Mouse (Mus musculus) embryonic facial prominence, embryonic 12.5 days (tissue): ENCODE results near the gene 1700042G07Rik. TPM values are rescaled to one million over a fixed set of nuclear protein-coding genes. Genes with fewer than 3 reads are reported as not detected.

Experiments
- ATAC-seq: fragments of 200-750 bp; cut with Nextera tagmentation; 2 replicates; pipeline ENCODE4 v1.8.0; 2017; ENCODE audit not compliant: insufficient number of reproducible peaks, insufficient read depth, low FRiP score, low TSS enrichment
- H3K27ac ChIP-seq: fragments of 300-500 bp; sonication (generic); 2 replicates; pipeline ENCODE4 v1.5.1; 2016; ENCODE audit warnings: mild to moderate bottlenecking
- H3K27me3 ChIP-seq: fragments of 300-500 bp; sonication (generic); 2 replicates; pipeline ENCODE4 v1.6.1; 2016; ENCODE audit warnings: mild to moderate bottlenecking, moderate library complexity
- H3K36me3 ChIP-seq: fragments of 300-500 bp; sonication (generic); 2 replicates; pipeline ENCODE4 v1.6.1; 2016; ENCODE audit warnings: mild to moderate bottlenecking
- H3K4me1 ChIP-seq: fragments of 300-500 bp; sonication (generic); 2 replicates; pipeline ENCODE4 v1.6.1; 2016
- H3K4me2 ChIP-seq: fragments of 300-500 bp; sonication (generic); replicated peaks from 2 replicates; pipeline ENCODE4 v1.6.1; 2016; ENCODE audit warnings: mild to moderate bottlenecking, moderate library complexity
- H3K4me3 ChIP-seq: fragments of 300-500 bp; sonication (generic); 2 replicates; pipeline ENCODE4 v1.5.1; 2016; ENCODE audit warnings: mild to moderate bottlenecking
- H3K9ac ChIP-seq: fragments of 300-500 bp; sonication (generic); 2 replicates; pipeline ENCODE4 v1.6.1; 2016; ENCODE audit warnings: mild to moderate bottlenecking, moderate library complexity
- H3K9me3 ChIP-seq: fragments of 300-500 bp; sonication (generic); 2 replicates; pipeline ENCODE4 v1.6.1; 2016; ENCODE audit warnings: mild to moderate bottlenecking, moderate library complexity
- WGBS: fragments of 180-500 bp; shearing (Covaris S2); methylation state at CpG from one replicate; pipeline ENCODE4 v1.1.7; 2016; 5-methylcytosine and 5-hydroxymethylcytosine counted together
- polyA plus RNA-seq: library from polyadenylated mRNA; unstranded; fragments of >200 nt; fragmentation: Nextera tagmentation; extraction: Ambion mirVana; gene quantifications from 2 replicates; pipeline ENCODE4 v1.2.1, GENCODE M21; 2016

The 1700042G07Rik gene
- polyA plus RNA-seq, 1 experiment from 2014 or later: not detected

- H3K4me2 ChIP-seq: no peak overlapping the region
- H3K36me3 ChIP-seq: peaks cover 11% of the 10 kb centered on the region; the same call in 1 of the 2 replicates
- H3K9ac ChIP-seq: no peak overlapping the region
- no peaks in the 10 kb centered on the region for H3K9me3 ChIP-seq
- no peak overlapping the region for H3K4me3 ChIP-seq
- H3K4me1 ChIP-seq: peaks cover 15% of the 10 kb centered on the region
- no peaks in the 10 kb centered on the region for H3K27me3 ChIP-seq
- WGBS: 92% methylated on average over 2 of the region's 2 CpGs
- ATAC-seq: no peak
- H3K27ac ChIP-seq: no peak overlapping the region
Observed at GRCm38 (mm10) chr4:116164759-116165554, 8.2 kb upstream of the 1700042G07Rik start.

DNA sequence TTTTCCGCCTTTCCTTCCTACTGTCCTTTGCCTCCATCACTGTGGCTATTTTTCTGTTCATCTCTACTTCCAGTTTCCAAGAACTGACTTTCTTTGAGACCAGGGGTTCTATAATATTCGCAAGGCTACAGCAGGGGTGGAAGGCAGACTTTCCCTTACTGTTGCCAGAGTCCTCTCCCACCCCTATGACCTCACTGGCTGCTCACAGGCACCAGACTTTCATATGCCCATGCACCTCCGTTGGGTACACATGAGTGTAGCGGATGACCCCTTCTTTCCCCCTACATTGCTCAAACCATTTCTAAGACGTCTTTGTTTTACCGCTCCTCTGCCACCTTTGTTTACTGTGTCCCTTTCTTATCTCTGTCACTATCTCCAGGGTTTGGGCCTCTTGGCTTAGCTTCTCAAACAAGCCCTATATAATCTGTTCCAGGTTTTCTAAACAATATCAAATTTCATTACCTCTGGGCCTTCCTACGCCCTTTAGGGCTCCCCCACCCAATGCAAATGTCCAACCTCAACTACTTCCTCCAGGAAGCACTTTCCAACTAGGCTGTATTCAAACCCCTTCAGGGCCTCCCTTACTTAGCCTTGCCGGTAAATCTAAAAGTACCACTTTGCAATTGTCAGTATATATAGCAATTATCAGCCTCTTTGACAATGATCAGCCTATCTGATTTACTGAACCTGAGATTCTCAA, 7.3 kb upstream of the 1700042G07Rik start:
- no peak overlapping the region for H3K4me3 ChIP-seq
- 36% methylated on average over 8 of the region's 8 CpGs for WGBS
- no peaks in the 10 kb centered on the region for H3K9me3 ChIP-seq
- H3K9ac ChIP-seq: no peak overlapping the region
- H3K4me2 ChIP-seq: no peak overlapping the region
- ATAC-seq: no peak
- no peak overlapping the region for H3K27ac ChIP-seq
- peaks cover 15% of the 10 kb centered on the region for H3K4me1 ChIP-seq
- H3K27me3 ChIP-seq: no peaks in the 10 kb centered on the region
- peaks cover 3% of the 10 kb centered on the region; the same call in 1 of the 2 replicates for H3K36me3 ChIP-seq

DNA sequence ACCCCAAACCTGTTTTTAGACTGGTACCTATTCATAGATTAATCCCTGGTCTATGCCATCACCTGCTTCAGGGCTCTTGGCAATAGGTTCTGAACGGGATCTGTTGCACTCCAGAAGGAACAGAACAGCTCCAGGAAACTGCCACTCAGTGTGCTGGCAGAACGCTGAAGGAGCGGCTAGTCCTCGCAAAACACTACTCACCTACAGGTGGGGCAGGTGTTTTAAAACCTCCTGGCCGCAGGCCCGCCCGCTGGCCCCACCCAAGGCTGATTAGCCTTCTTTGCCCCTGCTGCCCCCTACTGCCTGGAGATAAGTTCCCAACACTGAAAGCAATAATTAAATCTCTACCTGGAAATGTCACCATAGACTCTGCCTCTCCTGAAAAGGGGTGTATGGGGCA, 5.8 kb upstream of the 1700042G07Rik start, which contains the start of gene Tspan1:
Tspan1 (minus strand) TSS at position 198 of the 400 bp plus-strand sequence.
- H3K4me1 ChIP-seq: peaks cover 15% of the 10 kb centered on the region
- H3K9ac ChIP-seq: no peak within 1 kb of the TSS
- WGBS: 30% methylated on average over 7 of the region's 7 CpGs
- H3K27ac ChIP-seq: no peak within 1 kb of the TSS
- no peak for ATAC-seq
- no peak within 1 kb of the TSS for H3K4me3 ChIP-seq
- no peaks in the 10 kb centered on the region for H3K9me3 ChIP-seq
- H3K27me3 ChIP-seq: no peaks in the 10 kb centered on the region
- no peaks in the 10 kb centered on the region for H3K36me3 ChIP-seq
- no peak within 1 kb of the TSS for H3K4me2 ChIP-seq

- no peak overlapping the region for H3K27ac ChIP-seq
- 84% methylated on average over 7 of the region's 8 CpGs for WGBS
- no peak overlapping the region for H3K9ac ChIP-seq
- H3K27me3 ChIP-seq: no peaks in the 10 kb centered on the region
- H3K4me3 ChIP-seq: no peak overlapping the region
- H3K4me2 ChIP-seq: no peak overlapping the region
- H3K4me1 ChIP-seq: peaks cover 15% of the 10 kb centered on the region
- no peak for ATAC-seq
- H3K9me3 ChIP-seq: no peaks in the 10 kb centered on the region
- no peaks in the 10 kb centered on the region for H3K36me3 ChIP-seq
Observed at GRCm38 (mm10) chr4:116168617-116169352, 4.4 kb upstream of the 1700042G07Rik start.

DNA sequence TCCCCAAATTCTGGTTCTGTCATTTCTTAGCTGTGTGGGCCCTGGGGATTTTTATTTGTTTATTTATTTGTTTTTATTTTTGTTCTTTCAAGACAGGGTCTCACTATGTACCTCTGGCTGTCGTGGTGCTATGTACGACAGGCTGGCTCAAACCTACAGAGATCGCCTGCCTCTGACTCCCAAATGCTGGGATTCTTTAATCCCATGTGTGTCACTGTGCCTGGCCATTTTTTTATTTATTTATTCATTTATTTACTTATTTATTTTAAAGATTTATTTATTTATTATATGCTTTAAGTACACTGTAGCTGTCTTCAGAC, 3.9 kb upstream of the 1700042G07Rik start:
- Histone ChIP-seq H3K4me1 (peaks cover 18% of the 10 kb centered on the region), H3K9ac (no peak overlapping the region), H3K27me3 (no peaks in the 10 kb centered on the region), H3K9me3 (no peaks in the 10 kb centered on the region), H3K27ac (no peak overlapping the region), H3K4me3 (no peak overlapping the region), H3K4me2 (no peak overlapping the region), H3K36me3 (no peaks in the 10 kb centered on the region)
- ATAC-seq: no peak
- 67% methylated on average over 3 of the region's 3 CpGs for WGBS

DNA sequence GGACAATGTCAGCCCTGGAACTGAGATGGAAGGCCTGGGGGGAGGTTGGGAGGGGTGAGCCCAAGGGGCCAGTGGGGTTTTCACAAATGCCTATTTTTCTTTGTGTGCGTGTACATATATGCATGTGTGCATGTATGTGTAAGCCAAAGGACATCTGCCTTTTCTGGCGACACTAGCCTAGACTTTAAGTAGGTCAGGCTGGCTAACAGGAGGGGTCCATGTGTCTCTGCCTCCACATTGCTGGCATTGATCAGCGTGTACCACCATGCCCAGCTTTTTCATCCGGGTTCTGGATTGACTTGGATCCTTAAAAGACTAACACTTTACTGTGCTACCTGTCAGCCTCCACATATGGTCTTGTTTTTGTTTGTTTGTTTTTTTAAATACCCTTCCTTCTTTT, 580 bp downstream of the 1700042G07Rik start:
- Histone ChIP-seq H3K9me3 (no peaks in the 10 kb centered on the region), H3K9ac (no peak overlapping the region), H3K36me3 (no peaks in the 10 kb centered on the region), H3K4me2 (no peak overlapping the region), H3K4me1 (peaks cover 24% of the 10 kb centered on the region), H3K4me3 (no peak overlapping the region), H3K27me3 (no peaks in the 10 kb centered on the region), H3K27ac (no peak overlapping the region)
- ATAC-seq: no peak
- WGBS: 74% methylated on average over 4 of the region's 4 CpGs

DNA sequence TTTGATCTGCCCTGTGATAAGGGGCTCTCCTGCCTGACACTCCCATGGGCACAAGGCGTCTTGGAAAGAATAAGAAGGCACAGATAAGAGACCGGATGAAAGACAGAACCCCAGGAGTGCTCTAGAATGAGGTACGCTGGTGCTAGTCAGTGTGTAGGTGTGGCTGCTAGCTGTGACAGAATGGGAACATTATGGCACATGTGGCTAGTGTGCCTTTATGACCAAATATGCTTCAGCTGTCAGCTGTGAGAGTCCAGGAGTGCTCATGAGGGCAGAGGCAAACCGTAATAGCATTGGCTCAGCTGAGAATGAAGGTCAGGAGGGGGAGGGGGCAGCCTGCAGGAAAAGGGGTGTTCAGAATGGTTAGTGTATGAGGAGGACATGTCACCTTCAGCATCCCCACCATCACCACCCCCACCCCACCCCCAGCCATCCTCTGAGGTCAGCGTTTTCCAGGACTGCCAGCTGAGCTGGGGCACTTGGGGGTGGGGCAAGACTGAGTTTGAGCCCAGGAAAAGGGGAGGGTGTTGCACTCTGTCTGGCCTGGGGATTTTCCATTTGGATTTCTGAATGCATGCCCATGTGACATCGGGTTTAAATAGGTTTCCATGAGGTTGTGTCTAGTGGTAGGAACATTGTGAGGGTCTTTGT, 1.4 kb downstream of the 1700042G07Rik start:
- Histone ChIP-seq H3K27me3 (no peaks in the 10 kb centered on the region), H3K9ac (no peak overlapping the region), H3K27ac (no peak overlapping the region), H3K36me3 (no peaks in the 10 kb centered on the region), H3K4me1 (peaks cover 24% of the 10 kb centered on the region), H3K4me2 (no peak overlapping the region), H3K4me3 (no peak overlapping the region), H3K9me3 (no peaks in the 10 kb centered on the region)
- 40% methylated on average over 6 of the region's 6 CpGs for WGBS
- no peak for ATAC-seq

GRCm38 (mm10) chr4:116175136-116175535, 2.0 kb downstream of the 1700042G07Rik start:
- H3K9ac ChIP-seq: no peak overlapping the region
- ATAC-seq: no peak

DNA sequence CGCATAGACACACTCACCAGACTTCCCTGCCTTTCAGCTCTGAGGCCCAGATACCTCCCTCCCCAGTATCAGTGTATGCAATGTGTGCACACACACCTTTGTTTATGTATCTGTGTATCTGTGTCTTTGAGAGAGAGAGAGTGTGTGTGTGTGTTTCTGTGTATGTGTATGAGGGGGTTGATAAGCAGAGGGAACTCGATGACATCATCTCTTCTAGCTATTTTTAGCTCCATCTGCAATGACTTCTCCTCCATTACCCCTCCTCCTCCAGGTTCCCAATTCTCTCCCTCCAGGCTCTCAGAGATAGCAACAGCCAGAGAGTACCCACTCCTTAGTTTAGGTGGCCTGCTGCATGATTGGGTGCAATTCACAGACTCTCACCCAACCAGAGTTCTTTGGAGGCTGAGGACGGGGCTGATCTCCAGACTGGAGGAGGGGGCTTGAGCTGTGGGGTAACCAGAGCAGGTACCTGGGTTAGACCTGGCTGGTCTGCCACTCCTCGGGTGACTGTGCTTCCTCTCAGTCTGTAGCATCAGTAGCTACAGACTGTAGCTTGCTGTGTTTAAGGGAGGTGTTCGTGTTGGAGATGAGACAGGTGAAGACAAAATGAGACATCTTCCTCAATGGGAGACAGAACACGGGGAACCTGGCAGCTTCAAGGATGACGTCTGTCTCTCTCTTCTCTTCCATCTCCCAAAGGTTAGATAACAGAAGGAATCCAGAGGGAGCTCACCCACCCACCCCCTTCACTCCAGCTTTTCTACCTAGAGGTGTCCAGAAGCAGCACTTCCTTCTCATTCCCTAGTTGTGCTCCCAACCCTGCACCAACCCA, 2.8 kb downstream of the 1700042G07Rik start:
- Histone ChIP-seq H3K9me3 (no peaks in the 10 kb centered on the region), H3K4me2 (peak overlapping the region; percentile 39; the same call in 1 of the 2 replicates), H3K4me3 (no peak overlapping the region), H3K27me3 (no peaks in the 10 kb centered on the region), H3K36me3 (no peaks in the 10 kb centered on the region), H3K4me1 (peaks cover 24% of the 10 kb centered on the region), H3K27ac (peak overlapping the region; percentile 60), H3K9ac (no peak overlapping the region)
- WGBS: 66% methylated on average over 7 of the region's 7 CpGs
- peak; percentile 43; the same call in 1 of the 2 replicates for ATAC-seq

More at GRCm38 (mm10) chr4:116175136-116175535, 2.0 kb downstream of the 1700042G07Rik start:
- H3K4me2 ChIP-seq: no peak overlapping the region
- H3K4me1 ChIP-seq: peaks cover 24% of the 10 kb centered on the region
- no peaks in the 10 kb centered on the region for H3K27me3 ChIP-seq
- H3K4me3 ChIP-seq: no peak overlapping the region
- H3K9me3 ChIP-seq: no peaks in the 10 kb centered on the region
- no peaks in the 10 kb centered on the region for H3K36me3 ChIP-seq
- H3K27ac ChIP-seq: no peak overlapping the region

DNA sequence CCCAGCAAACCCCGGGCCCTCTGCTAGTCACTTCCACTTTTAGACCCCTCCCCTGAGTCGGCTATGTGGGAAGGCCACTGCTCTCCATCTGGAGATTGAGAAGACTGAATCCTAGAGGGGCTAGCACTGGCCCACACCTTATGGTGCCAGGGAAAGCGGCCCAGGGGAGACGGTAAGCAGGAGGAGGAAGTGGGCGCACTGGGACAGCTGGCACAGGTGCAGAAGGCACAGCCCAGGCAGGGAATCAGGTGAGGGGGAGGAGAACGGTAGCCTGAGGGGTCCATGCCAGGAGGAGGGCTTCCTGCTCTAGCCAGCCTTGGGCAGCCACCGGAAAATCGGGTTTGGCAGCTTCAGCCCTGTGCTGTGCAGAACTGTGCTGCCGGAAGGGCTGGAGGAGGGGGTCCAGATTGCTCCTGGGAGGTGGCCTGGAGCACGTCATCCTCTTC, 3.4 kb downstream of the 1700042G07Rik start:
- peaks cover 24% of the 10 kb centered on the region for H3K4me1 ChIP-seq
- H3K9me3 ChIP-seq: no peaks in the 10 kb centered on the region
- no peaks in the 10 kb centered on the region for H3K27me3 ChIP-seq
- ATAC-seq: peak; percentile 72
- H3K4me3 ChIP-seq: peak overlapping the region; percentile 14; the same call in 1 of the 2 replicates
- H3K9ac ChIP-seq: peak overlapping the region; percentile 33; the same call in 1 of the 2 replicates
- H3K27ac ChIP-seq: peak overlapping the region; percentile 60
- peak overlapping the region; percentile 39 for H3K4me2 ChIP-seq
- no peaks in the 10 kb centered on the region for H3K36me3 ChIP-seq
- WGBS: 15% methylated on average over 10 of the region's 10 CpGs
